Mouse (Mus musculus): ENCODE measurements at regions not wholly inside any gene's neighbourhood (a gene's known extent, or its start where the extent isn't known, plus 50 kb on each side); places are given as distances from the start of the nearest gene placed in this dataset.

DNA sequence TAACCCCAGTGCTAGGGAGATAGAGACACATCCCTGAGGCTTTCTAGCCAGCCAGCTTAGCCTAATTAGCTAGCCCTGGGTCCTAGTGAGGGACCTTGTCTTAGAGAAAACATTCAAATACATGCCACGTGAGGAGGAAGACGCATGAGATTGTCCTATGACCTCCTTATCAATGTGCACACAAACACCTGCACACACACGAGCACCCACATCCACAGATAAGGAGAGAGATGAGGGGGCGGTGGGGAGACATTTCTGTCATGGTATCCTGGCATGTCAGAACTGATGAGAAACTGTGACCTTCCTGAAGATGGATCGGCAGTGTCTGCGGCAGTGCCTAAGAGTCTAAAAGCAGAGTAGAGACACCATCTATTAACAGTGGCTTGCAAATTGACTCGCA is 180.8 kb upstream of the Rad23b start:
- Histone ChIP-seq H3K4me1 (replicated peaks; ENCODE audit: control insufficient read depth, insufficient read depth, low read length) (no peaks in the 10 kb centered on the region), H3K9ac (ENCODE audit: low read depth, low read length) (no peak overlapping the region), H3K4me3 (ENCODE audit: low read depth, low read length) (no peak overlapping the region), H3K9me3 (ENCODE audit: control insufficient read depth) (no peaks in the 10 kb centered on the region), H3K27me3 (replicated peaks; ENCODE audit: control insufficient read depth, insufficient read depth, low read length) (no peaks in the 10 kb centered on the region), H3K36me3 (ENCODE audit: control insufficient read depth, insufficient read depth) (no peaks in the 10 kb centered on the region), H3K4me2 (replicated peaks; ENCODE audit: low read depth) (no peak overlapping the region), H3K27ac (ENCODE audit: low read depth, low read length) (no peak overlapping the region)
- no peak for ATAC-seq
- 32% methylated on average over 7 of the region's 7 CpGs for WGBS
- TF ChIP-seq CTCF (IDR thresholded peaks at IDR 0.05; ENCODE audit: low read depth), result no peak

DNA sequence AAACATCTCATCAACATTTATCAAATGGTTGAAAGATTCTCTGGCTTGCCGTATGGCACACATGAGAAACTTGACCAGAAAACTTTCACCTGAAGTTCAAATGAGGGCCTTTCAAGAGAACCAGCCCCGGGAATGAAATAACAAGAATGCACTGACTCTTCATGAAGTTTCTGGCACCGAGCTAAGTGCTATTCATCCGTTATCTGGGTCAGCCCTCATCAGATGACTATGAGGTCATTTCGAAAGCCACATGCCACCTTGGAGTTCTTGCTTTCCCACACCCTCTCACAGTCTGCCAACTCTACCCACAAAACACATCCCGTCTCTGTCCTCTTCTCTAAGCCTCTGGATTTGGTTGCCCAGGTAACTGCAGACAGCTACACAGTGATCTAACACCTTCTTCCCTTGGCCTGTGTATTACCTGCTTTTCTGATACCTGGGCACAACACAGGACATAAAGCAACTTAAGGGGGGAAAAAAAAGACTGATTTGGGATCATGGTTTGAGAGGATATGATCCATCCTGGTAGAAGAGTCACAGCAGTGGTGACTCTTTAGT is 177.4 kb upstream of the Rad23b start:
- no peaks in the 10 kb centered on the region for H3K36me3 ChIP-seq (ENCODE audit: control insufficient read depth, insufficient read depth)
- no peaks in the 10 kb centered on the region for H3K9me3 ChIP-seq (ENCODE audit: control insufficient read depth)

DNA sequence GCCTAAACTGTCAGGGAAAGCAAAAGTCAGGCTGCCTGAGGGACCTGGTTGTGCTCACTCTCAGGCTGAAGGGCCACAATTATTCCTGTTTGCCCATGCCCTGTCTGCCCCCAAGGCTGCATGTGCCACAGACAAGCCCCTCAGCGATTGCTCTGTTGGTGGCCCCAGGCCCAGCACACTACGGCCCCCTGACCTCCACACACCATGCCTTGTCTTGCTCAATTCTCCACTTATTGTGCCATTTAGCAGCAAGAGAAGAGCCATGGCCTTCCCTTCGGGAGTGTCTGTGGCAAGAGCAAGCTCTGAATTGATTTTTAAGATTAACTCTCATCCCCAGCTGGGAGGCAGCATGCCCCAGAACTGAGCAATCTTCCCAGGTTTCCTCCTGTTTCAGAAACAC is 173.8 kb upstream of the Rad23b start:
- no peak for ATAC-seq
- no peak overlapping the region for H3K4me3 ChIP-seq (ENCODE audit: low read depth, low read length)
- no peaks in the 10 kb centered on the region for H3K9me3 ChIP-seq (ENCODE audit: control insufficient read depth)
- H3K36me3 ChIP-seq (ENCODE audit: control insufficient read depth, insufficient read depth), result no peaks in the 10 kb centered on the region
- WGBS, result 81% methylated on average over 3 of the region's 3 CpGs
- H3K9ac ChIP-seq (ENCODE audit: low read depth, low read length), result no peak overlapping the region
- H3K27me3 ChIP-seq (replicated peaks; ENCODE audit: control insufficient read depth, insufficient read depth, low read length), result no peaks in the 10 kb centered on the region
- no peak overlapping the region for H3K27ac ChIP-seq (ENCODE audit: low read depth, low read length)
- TF ChIP-seq CTCF (IDR thresholded peaks at IDR 0.05; ENCODE audit: low read depth), result no peak
- H3K4me2 ChIP-seq (replicated peaks; ENCODE audit: low read depth), result no peak overlapping the region
- H3K4me1 ChIP-seq (replicated peaks; ENCODE audit: control insufficient read depth, insufficient read depth, low read length), result no peaks in the 10 kb centered on the region

More for the DNA sequence above, 177.4 kb upstream of the Rad23b start:
- Histone ChIP-seq H3K4me3 (ENCODE audit: low read depth, low read length) (no peak overlapping the region), H3K27me3 (replicated peaks; ENCODE audit: control insufficient read depth, insufficient read depth, low read length) (no peaks in the 10 kb centered on the region), H3K9ac (ENCODE audit: low read depth, low read length) (no peak overlapping the region), H3K4me1 (replicated peaks; ENCODE audit: control insufficient read depth, insufficient read depth, low read length) (no peaks in the 10 kb centered on the region), H3K4me2 (replicated peaks; ENCODE audit: low read depth) (no peak overlapping the region), H3K27ac (ENCODE audit: low read depth, low read length) (no peak overlapping the region)
- no peak for ATAC-seq
- 72% methylated on average over 6 of the region's 6 CpGs for WGBS
- no peak for TF ChIP-seq CTCF (IDR thresholded peaks at IDR 0.05; ENCODE audit: low read depth)

DNA sequence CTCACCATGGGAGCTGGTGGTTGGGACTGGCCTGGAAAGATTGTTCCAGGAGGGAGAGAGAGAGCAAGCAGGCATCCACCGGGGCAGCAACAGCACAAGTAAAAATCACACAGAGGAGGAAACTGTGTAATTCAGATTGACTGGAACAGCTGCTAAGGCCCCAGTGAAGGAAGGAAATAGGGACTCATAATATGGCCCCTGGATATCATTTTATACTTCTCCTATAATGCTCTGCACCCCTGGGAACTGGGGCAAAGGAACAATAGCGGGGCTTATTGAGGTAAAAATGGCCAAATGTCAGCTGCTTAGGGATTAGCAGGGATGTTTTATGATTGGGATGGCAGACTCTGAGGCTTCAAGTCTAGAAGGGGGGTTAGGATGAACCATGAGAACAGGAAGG is 170.4 kb upstream of the Rad23b start:
- Histone ChIP-seq H3K4me1 (replicated peaks; ENCODE audit: control insufficient read depth, insufficient read depth, low read length) (no peaks in the 10 kb centered on the region), H3K9ac (ENCODE audit: low read depth, low read length) (no peak overlapping the region), H3K27me3 (replicated peaks; ENCODE audit: control insufficient read depth, insufficient read depth, low read length) (no peaks in the 10 kb centered on the region), H3K4me3 (ENCODE audit: low read depth, low read length) (no peak overlapping the region), H3K36me3 (ENCODE audit: control insufficient read depth, insufficient read depth) (no peaks in the 10 kb centered on the region), H3K9me3 (ENCODE audit: control insufficient read depth) (no peaks in the 10 kb centered on the region), H3K27ac (ENCODE audit: low read depth, low read length) (no peak overlapping the region), H3K4me2 (replicated peaks; ENCODE audit: low read depth) (no peak overlapping the region)
- no peak for ATAC-seq
- 78% methylated on average over 2 of the region's 2 CpGs for WGBS
- TF ChIP-seq CTCF (IDR thresholded peaks at IDR 0.05; ENCODE audit: low read depth), result no peak

DNA sequence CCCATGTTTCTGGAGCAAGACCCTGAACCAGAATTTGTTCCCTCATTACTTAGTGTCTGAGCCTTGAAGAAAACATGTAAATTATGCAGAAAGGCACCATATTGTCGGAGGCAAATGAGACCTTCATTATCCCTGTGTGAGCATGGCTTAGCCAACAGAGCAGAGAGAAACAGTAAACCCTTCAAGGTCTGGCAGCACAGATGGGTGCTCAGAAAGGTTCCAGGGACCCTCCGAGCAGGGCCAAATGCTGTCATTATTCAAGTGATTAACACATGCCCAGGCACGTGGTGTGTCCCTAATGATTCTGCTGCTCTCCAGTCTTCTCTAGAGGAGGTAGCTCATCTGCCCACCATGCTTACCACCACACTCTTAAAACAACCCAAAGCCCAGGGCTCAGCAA is 166.3 kb upstream of the Rad23b start:
- Histone ChIP-seq H3K4me3 (ENCODE audit: low read depth, low read length) (no peak overlapping the region), H3K27me3 (replicated peaks; ENCODE audit: control insufficient read depth, insufficient read depth, low read length) (no peaks in the 10 kb centered on the region), H3K9me3 (ENCODE audit: control insufficient read depth) (no peaks in the 10 kb centered on the region), H3K4me1 (replicated peaks; ENCODE audit: control insufficient read depth, insufficient read depth, low read length) (no peaks in the 10 kb centered on the region), H3K27ac (ENCODE audit: low read depth, low read length) (no peak overlapping the region), H3K4me2 (replicated peaks; ENCODE audit: low read depth) (no peak overlapping the region), H3K36me3 (ENCODE audit: control insufficient read depth, insufficient read depth) (no peaks in the 10 kb centered on the region), H3K9ac (ENCODE audit: low read depth, low read length) (no peak overlapping the region)
- WGBS, result 77% methylated on average over 3 of the region's 3 CpGs
- ATAC-seq, result no peak
- TF ChIP-seq CTCF (IDR thresholded peaks at IDR 0.05; ENCODE audit: low read depth), result no peak

GRCm38 (mm10) chr4:55188716-55189115 is 161.1 kb upstream of the Rad23b start:
- H3K9ac ChIP-seq (ENCODE audit: low read depth, low read length), result no peak overlapping the region
- H3K36me3 ChIP-seq (ENCODE audit: control insufficient read depth, insufficient read depth), result no peaks in the 10 kb centered on the region
- no peaks in the 10 kb centered on the region for H3K9me3 ChIP-seq (ENCODE audit: control insufficient read depth)
- H3K4me3 ChIP-seq (ENCODE audit: low read depth, low read length), result no peak overlapping the region
- no peak for TF ChIP-seq CTCF (IDR thresholded peaks at IDR 0.05; ENCODE audit: low read depth)
- whole genome bisulfite sequencing, result 87% methylated on average over 7 of the region's 7 CpGs
- no peak overlapping the region for H3K4me2 ChIP-seq (replicated peaks; ENCODE audit: low read depth)
- H3K27me3 ChIP-seq (replicated peaks; ENCODE audit: control insufficient read depth, insufficient read depth, low read length), result no peaks in the 10 kb centered on the region
- H3K4me1 ChIP-seq (replicated peaks; ENCODE audit: control insufficient read depth, insufficient read depth, low read length), result no peaks in the 10 kb centered on the region
- no peak for ATAC-seq
- H3K27ac ChIP-seq (ENCODE audit: low read depth, low read length), result no peak overlapping the region

- TF ChIP-seq CTCF (IDR thresholded peaks at IDR 0.05; ENCODE audit: low read depth), result no peak
- Histone ChIP-seq H3K4me3 (ENCODE audit: low read depth, low read length) (no peak overlapping the region), H3K36me3 (ENCODE audit: control insufficient read depth, insufficient read depth) (no peaks in the 10 kb centered on the region), H3K27ac (ENCODE audit: low read depth, low read length) (no peak overlapping the region), H3K27me3 (replicated peaks; ENCODE audit: control insufficient read depth, insufficient read depth, low read length) (no peaks in the 10 kb centered on the region), H3K4me1 (replicated peaks; ENCODE audit: control insufficient read depth, insufficient read depth, low read length) (no peaks in the 10 kb centered on the region), H3K4me2 (replicated peaks; ENCODE audit: low read depth) (no peak overlapping the region), H3K9ac (ENCODE audit: low read depth, low read length) (no peak overlapping the region), H3K9me3 (ENCODE audit: control insufficient read depth) (no peaks in the 10 kb centered on the region)
- WGBS, result 78% methylated on average over 6 of the region's 6 CpGs
- ATAC-seq, result no peak
These were observed 159.3 kb upstream of the Rad23b start for GRCm38 (mm10) chr4:55190586-55190985.

All from intestine, postnatal 0 days (tissue).